ENCODE assay signal across 9 mouse cellular contexts in the genomic region with DNA sequence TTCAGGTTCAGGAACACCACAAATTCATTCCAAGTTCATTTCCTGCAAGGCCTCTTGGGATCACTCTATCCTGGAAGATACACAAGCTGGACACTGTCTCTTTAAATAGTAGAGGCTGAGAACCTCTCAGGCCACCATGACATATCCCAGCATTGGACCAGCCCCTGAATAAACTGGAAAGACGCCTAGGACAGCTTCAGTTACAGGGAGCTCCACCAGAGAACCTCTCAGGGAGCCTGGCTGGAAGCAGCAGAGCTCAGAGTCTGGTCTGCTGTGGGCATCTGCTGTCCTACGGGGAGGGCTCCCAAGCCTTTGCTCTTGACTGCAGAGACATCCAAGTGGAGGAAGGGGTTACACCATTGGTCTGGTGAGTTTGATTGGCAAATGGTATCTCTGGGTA. TPM values are rescaled to one million over a fixed set of nuclear protein-coding genes. Genes with fewer than 3 reads are reported as not detected.
DNase-seq lines count a peak whose midpoint lies in the region; ATAC-seq and TF ChIP-seq lines count a peak whose summit lies in the region.
"Had no signal": no experiment of that assay in that cellular context is flagged by ENCODE, and none has a peak within 500 bp of the region (broad histone marks: within the 10 kb centered on the region; RNA-seq: fewer than 3 reads in every experiment).

Gene Pmp22 (plus strand): TSS at position 199 of the 400 bp plus-strand sequence.

- WGBS in midbrain, postnatal 0 days: 67% methylated on average over 2 of the region's 2 CpGs

- no peak within 1 kb of the TSS for H3K9ac ChIP-seq in midbrain, postnatal 0 days (replicated peaks; ENCODE audit: low read length, poor library complexity, severe bottlenecking)
- H3K9ac ChIP-seq: liver, embryonic 14.5 days had no signal

- no peak within 1 kb of the TSS for H3K4me2 ChIP-seq in midbrain, postnatal 0 days (ENCODE audit: low read depth, low read length, poor library complexity, severe bottlenecking)

- peaks cover 32% of the 10 kb centered on the region for H3K27me3 ChIP-seq in midbrain, postnatal 0 days (ENCODE audit: insufficient read depth, low read length)

- peak within 1 kb of the TSS; percentile 47 for H3K4me3 ChIP-seq in brown adipose tissue, adult 24 weeks (ENCODE audit: insufficient read depth, low read depth, low read length)
- no peak within 1 kb of the TSS for H3K4me3 ChIP-seq in midbrain, postnatal 0 days (ENCODE audit: low read depth, low read length)

- H3K4me1 ChIP-seq in brown adipose tissue, adult 24 weeks (ENCODE audit: control insufficient read depth, insufficient read depth, insufficient read length, low read length): peaks cover 12% of the 10 kb centered on the region
- peaks cover 18% of the 10 kb centered on the region; the same call in 1 of the 2 replicates for H3K4me1 ChIP-seq in midbrain, postnatal 0 days (ENCODE audit: insufficient read depth, low read length)

- no peaks in the 10 kb centered on the region for H3K9me3 ChIP-seq in midbrain, postnatal 0 days (ENCODE audit: low read length)

- TF ChIP-seq CTCF in midbrain, postnatal 0 days (IDR thresholded peaks at IDR 0.05): no peak

- H3K36me3 ChIP-seq in midbrain, postnatal 0 days (ENCODE audit: insufficient read depth, low read length): no peaks in the 10 kb centered on the region

- no peak for ATAC-seq in midbrain, postnatal 0 days (ENCODE audit: low FRiP score)

- DNase-seq in layer of hippocampus, adult 18-20 months (ENCODE audit: low spot score in 2 of 2): no peak
- DNase-seq in layer of hippocampus, adult 9-11 months: no peak
- DNase-seq in heart, adult 9 months (ENCODE audit: low spot score in 2 of 2): peak; percentile 77 to 81
- DNase-seq in layer of hippocampus, postnatal 36 days: no peak
- DNase-seq in midbrain, postnatal 0 days (ENCODE audit: low spot score): no peak
- no peak for DNase-seq in natural killer cell, adult 2 months (ENCODE audit: low spot score in 2 of 2)
- no peak for DNase-seq in cerebellum, adult 9-11 months

- peak within 1 kb of the TSS; percentile 33; the same call in 1 of the 2 replicates for H3K27ac ChIP-seq in brown adipose tissue, adult 24 weeks (replicated peaks; ENCODE audit: low read depth, low read length)
- H3K27ac ChIP-seq in midbrain, postnatal 0 days (ENCODE audit: low read depth, low read length): no peak within 1 kb of the TSS
- H3K27ac ChIP-seq: liver, embryonic 14.5 days had no signal

RNA-seq across cellular contexts. Expression of gene Pmp22, which starts in this region (rescaled TPM):
- 10 to 100 TPM; 29.1 to 30.5 TPM for total RNA-seq in layer of hippocampus, adult 18-20 months (2021)
- 51.2 and 71.0 TPM in 2 replicates for polyA plus RNA-seq in brown adipose tissue, adult 24 weeks (2012; ENCODE audit: insufficient read depth, insufficient read length, missing spikeins)
- total RNA-seq in layer of hippocampus, postnatal 36 days (2021): 10 to 100 TPM; 19.4 to 22.0 TPM
- total RNA-seq in midbrain, postnatal 0 days (2014; rRNA removed): 39.1 and 40.1 TPM in 2 replicates
- polyA plus RNA-seq in midbrain, postnatal 0 days (2015; fragmentation: Nextera tagmentation; extraction: Ambion mirVana): 29.8 and 31.6 TPM in 2 replicates

Comparison
In these comparisons a context has a peak if more than half of its experiments do, and no peak if none do; other contexts are left out.
1. DNase-seq: peak in heart, adult 9 months (2 of 2); none in layer of hippocampus, adult 18-20 months (0 of 2), layer of hippocampus, adult 9-11 months (single experiment), layer of hippocampus, postnatal 36 days (0 of 2), midbrain, postnatal 0 days (single experiment), natural killer cell, adult 2 months (0 of 2) and cerebellum, adult 9-11 months (single experiment).